Mouse (Mus musculus) G1E (cell line): ENCODE results near the gene Sacs. TPM values are rescaled to one million over a fixed set of nuclear protein-coding genes. Genes with fewer than 3 reads are reported as not detected.

Experiments
- ATAC-seq: 2 replicates; pipeline ENCODE4 v1.8.0; 2016; ENCODE audit warnings: mild to moderate bottlenecking; ENCODE audit not compliant: insufficient number of reproducible peaks, poor library complexity, low FRiP score, severe bottlenecking; ENCODE audit errors: extremely low read depth
- DNase-seq: peaks from one replicate; pipeline ENCODE4 v3.0.0; 2012; ENCODE audit warnings: low spot score
- H3K27me3 ChIP-seq: 2 replicates; pipeline ENCODE4 v1.6.1; 2012; ENCODE audit warnings: mild to moderate bottlenecking, low read length, inconsistent platforms; ENCODE audit not compliant: insufficient read depth
- H3K36me3 ChIP-seq: replicated peaks from 2 replicates; pipeline ENCODE3; 2012; ENCODE audit warnings: mild to moderate bottlenecking, inconsistent platforms
- H3K4me1 ChIP-seq: 2 replicates; pipeline ENCODE4 v1.6.1; 2012; ENCODE audit warnings: low read depth, low read length, inconsistent platforms, mixed read lengths; ENCODE audit not compliant: insufficient read depth
- H3K4me3 ChIP-seq: 2 replicates; pipeline ENCODE4 v1.5.1; 2012; ENCODE audit warnings: low read depth, mild to moderate bottlenecking, inconsistent platforms, low read length, moderate library complexity, mixed read lengths
- H3K9me3 ChIP-seq: replicated peaks from 2 replicates; pipeline ENCODE4 v1.6.1; 2012; ENCODE audit warnings: inconsistent platforms
- CTCF ChIP-seq: IDR thresholded peaks from 2 replicates; pipeline ENCODE4 v1.5.1; 2012; ENCODE audit warnings: low read depth, low read length, inconsistent platforms, mixed read lengths
- GATA1 ChIP-seq: IDR thresholded peaks from 2 replicates; pipeline ENCODE4 v1.6.1; 2012; ENCODE audit warnings: borderline replicate concordance, low read length, inconsistent platforms, mixed read lengths
- GATA2 ChIP-seq: IDR thresholded peaks from 2 replicates; pipeline ENCODE4 v1.6.1; 2012; ENCODE audit warnings: low read depth, low read length, inconsistent platforms, borderline replicate concordance
- POLR2AphosphoS5 ChIP-seq: IDR thresholded peaks from 2 replicates; pipeline ENCODE4 v1.6.1; 2012; ENCODE audit warnings: low read depth, low read length, inconsistent platforms; ENCODE audit not compliant: insufficient replicate concordance
- TAL1 ChIP-seq: conservative IDR thresholded peaks from 2 replicates; pipeline ENCODE4 v1.6.1; 2012; ENCODE audit warnings: low read depth, low read length, inconsistent platforms, mixed read lengths
- polyA plus RNA-seq: library from polyadenylated mRNA; stranded (reverse); fragments of >175 nt; gene quantifications from 2 replicates; pipeline ENCODE4 v1.2.3, GENCODE M21; 2012
- total RNA-seq, 2 experiments: library from RNA; stranded (forward) in 1 of 2; stranded (reverse) in 1 of 2; fragments of 200-1000 nt in 1 of 2; fragments of >200 nt in 1 of 2; fragmentation: Nextera tagmentation in 1 of 2; gene quantifications; 2 replicates each; pipeline ENCODE4 v1.2.3; 2014 to 2017

The Sacs gene
- total RNA-seq (2014; fragmentation: Nextera tagmentation) (19.0 and 20.8 TPM in 2 replicates), total RNA-seq (2017) (19.4 and 23.3 TPM in 2 replicates), polyA plus RNA-seq (0.53 and 0.54 TPM in 2 replicates)

DNA sequence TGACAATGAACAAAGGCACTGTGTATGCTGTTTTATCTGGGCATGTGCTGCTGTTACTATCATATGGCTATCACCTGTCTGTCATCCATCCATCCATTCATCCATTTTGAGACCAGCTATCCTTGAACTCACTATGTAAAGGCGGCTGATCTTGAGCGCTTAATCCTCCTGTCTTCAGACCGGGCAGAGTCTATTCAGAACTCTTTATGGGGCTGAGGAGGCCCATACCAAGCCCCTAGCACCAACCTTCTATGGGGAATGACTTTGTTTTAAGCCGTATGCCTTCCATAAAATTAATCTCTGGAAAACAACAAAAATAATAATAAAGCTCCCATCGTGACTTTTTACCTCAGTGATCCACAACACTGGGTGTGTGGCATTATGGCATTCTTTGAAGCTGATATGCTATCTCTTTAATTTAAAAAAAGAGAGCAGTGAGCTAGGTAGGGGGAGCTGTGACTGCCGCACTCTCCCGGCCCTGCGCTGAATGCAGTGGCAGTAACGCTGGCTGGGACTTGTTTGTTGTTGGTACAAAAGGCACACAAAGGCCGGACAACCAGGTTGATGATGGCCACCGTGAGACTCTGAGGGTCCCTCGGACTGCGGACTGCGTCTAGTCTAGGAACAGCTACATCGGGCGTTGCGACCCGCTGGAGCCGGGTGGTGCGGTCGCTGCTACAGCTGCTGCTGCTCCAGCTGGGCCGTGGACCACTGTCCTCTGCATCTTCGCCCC lies at the start of gene Sacs:
Sacs (plus strand) TSS at position 464 of the 733 bp plus-strand sequence.
- Histone ChIP-seq H3K4me1 (no peaks in the 10 kb centered on the region), H3K36me3 (no peaks in the 10 kb centered on the region), H3K9me3 (no peaks in the 10 kb centered on the region), H3K27me3 (peaks cover 9% of the 10 kb centered on the region), H3K4me3 (no peak within 1 kb of the TSS)
- ATAC-seq: no peak
- TF ChIP-seq CTCF (no peak), POLR2AphosphoS5 (no peak), GATA1 (no peak), GATA2 (no peak), TAL1 (no peak)
- no peak for DNase-seq

DNA sequence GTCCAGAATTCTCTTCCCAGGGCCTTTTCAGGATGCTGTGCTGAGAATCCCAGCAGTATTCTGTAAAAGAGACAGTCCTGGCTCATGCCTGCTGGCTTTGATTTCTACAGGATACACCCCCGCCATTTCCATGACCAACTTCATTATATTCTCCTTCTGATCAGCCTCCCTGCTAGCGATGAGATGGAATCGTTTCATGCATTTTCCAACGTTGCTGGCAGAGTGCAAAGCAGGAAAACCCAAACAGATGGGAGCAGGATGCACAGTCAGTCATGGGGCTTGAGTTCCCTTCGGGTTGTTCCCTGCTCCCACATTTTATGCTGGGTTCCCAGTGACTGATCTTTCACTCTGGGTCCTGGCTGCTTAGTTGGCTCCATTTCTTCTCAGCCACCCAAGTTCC lies 47.3 kb upstream of the Sacs start:
- Histone ChIP-seq H3K27me3 (peaks cover 11% of the 10 kb centered on the region), H3K4me3 (no peak overlapping the region), H3K4me1 (no peaks in the 10 kb centered on the region), H3K9me3 (no peaks in the 10 kb centered on the region), H3K36me3 (no peaks in the 10 kb centered on the region)
- TF ChIP-seq POLR2AphosphoS5 (no peak), GATA1 (no peak), GATA2 (no peak), CTCF (no peak), TAL1 (no peak)
- DNase-seq: no peak
- ATAC-seq: no peak

DNA sequence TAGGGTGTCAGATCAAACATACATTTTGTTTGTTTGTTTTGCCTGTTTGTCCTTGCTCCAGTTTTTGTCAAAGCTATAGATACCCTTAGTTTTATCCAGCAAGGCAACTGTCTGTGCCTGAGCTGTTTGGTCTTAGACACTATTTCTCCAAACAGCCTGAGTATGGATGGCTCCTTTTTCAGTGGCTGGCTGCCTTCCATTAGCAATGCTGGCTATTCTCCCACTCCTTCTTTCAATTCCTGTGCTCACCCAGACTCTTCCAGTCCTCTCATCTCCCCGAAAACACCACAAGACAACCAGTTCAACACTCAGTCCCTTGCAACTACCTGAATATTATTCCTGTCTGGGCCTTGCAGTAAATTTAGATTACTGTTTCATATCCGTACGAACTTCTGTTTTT lies 46.2 kb upstream of the Sacs start:
- Histone ChIP-seq H3K4me3 (no peak overlapping the region), H3K27me3 (peaks cover 11% of the 10 kb centered on the region), H3K36me3 (no peaks in the 10 kb centered on the region), H3K9me3 (no peaks in the 10 kb centered on the region), H3K4me1 (no peaks in the 10 kb centered on the region)
- TF ChIP-seq GATA2: no peak
- TF ChIP-seq POLR2AphosphoS5: no peak
- no peak for TF ChIP-seq TAL1
- TF ChIP-seq GATA1: no peak
- no peak for TF ChIP-seq CTCF
- ATAC-seq (no peak), DNase-seq (no peak)

DNA sequence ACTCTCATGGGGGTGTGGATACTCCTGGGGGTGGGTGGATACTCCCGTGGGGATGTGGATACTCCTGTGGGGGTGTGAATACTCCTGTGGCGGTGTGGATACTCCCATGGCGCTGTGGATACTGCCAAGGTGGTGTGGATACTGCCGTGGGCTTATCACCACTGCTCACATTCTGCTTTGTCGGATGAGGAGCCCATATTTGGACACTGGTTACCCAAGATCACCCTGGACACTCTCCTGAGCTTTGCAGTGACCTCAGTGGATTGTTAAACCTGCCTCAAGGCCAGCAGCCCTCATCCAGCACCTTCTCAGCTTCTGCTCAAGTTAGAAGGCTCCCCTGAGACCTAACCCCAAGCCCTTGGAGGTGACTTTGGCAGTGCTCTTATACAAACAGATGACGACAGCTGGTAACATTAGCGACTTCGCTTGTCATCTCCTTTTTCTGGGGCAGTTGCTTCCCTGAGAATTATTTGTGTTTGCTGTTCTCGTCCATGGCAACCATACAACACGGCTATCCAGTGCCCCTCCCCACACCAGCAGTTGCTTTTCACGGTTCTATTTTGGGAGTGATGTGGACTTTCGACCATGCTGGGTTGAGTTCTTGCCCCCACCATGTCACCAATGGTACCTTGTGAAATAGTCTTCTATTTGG lies 40.2 kb upstream of the Sacs start:
- DNase-seq: no peak
- no peak overlapping the region for H3K4me3 ChIP-seq
- no peaks in the 10 kb centered on the region for H3K9me3 ChIP-seq
- ATAC-seq: no peak
- TF ChIP-seq CTCF (no peak), POLR2AphosphoS5 (no peak), GATA2 (no peak), GATA1 (no peak), TAL1 (no peak)
- no peaks in the 10 kb centered on the region for H3K4me1 ChIP-seq
- no peaks in the 10 kb centered on the region for H3K36me3 ChIP-seq
- H3K27me3 ChIP-seq: peaks cover 6% of the 10 kb centered on the region

DNA sequence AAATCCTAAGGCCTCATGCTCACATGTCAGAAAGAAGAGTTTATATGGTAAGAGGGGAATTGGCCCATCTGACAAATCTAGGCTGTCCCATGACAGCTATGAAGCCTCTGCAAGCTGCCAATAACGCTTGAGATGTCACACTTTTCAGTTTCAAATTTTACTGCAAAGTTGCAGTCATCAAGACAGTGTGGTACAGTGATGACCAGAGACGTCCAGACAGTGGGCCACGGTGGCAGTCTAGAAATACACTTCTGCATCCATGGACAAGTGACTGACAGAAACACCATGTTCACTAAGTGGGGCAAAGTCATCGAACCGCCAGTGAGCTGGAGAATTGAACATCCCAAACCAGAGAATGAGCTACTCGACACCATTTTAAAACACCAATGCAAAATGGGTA lies 37.5 kb upstream of the Sacs start:
- ATAC-seq (no peak), DNase-seq (no peak)
- H3K27me3 ChIP-seq: peaks cover 6% of the 10 kb centered on the region
- H3K9me3 ChIP-seq: no peaks in the 10 kb centered on the region
- TF ChIP-seq CTCF (no peak), GATA1 (no peak), GATA2 (no peak), POLR2AphosphoS5 (no peak), TAL1 (no peak)
- H3K4me3 ChIP-seq: no peak overlapping the region
- H3K36me3 ChIP-seq: no peaks in the 10 kb centered on the region
- no peaks in the 10 kb centered on the region for H3K4me1 ChIP-seq

DNA sequence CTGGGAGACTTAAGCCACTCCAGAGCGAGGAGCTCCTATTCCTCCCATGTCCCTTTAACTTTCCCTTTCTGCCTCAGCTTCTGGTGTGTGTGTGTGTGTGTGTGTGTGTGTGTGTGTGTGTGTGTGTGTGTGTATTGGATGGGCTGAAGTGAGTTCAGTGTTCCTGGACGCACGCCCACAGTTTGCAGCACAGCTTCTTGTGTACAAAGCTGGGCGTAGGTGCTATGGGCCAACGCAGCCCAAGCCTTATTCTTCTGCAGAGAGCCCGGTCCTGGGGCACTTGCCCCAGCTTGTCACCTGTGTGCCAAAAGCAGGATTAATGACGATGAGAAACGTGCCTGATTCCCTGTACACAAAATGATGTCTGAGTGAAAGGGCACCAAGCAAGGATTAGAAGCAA lies 31.9 kb upstream of the Sacs start:
- H3K36me3 ChIP-seq: no peaks in the 10 kb centered on the region
- TF ChIP-seq GATA1: no peak
- no peaks in the 10 kb centered on the region for H3K4me1 ChIP-seq
- no peak overlapping the region for H3K4me3 ChIP-seq
- H3K9me3 ChIP-seq: no peaks in the 10 kb centered on the region
- DNase-seq: no peak
- ATAC-seq: no peak
- peaks cover 7% of the 10 kb centered on the region for H3K27me3 ChIP-seq
